Mouse (Mus musculus) forelimb bud, embryonic 11.5 days (tissue): ENCODE results near the gene Actr2.
A peak's percentile ranks its signal among the peaks of the same experiment; 100 is the strongest.
"Not testable (repeated sequence)": the region's sequence is repeated elsewhere in the genome, so short reads cannot be mapped to it uniquely, and the experiment has no call there.

Experiments used
- DNase-seq: peaks from one replicate; pipeline ENCODE4 v3.0.0-alpha.2; 2012; ENCODE audit warnings: low read depth, low spot score

Gene Actr2

DNA sequence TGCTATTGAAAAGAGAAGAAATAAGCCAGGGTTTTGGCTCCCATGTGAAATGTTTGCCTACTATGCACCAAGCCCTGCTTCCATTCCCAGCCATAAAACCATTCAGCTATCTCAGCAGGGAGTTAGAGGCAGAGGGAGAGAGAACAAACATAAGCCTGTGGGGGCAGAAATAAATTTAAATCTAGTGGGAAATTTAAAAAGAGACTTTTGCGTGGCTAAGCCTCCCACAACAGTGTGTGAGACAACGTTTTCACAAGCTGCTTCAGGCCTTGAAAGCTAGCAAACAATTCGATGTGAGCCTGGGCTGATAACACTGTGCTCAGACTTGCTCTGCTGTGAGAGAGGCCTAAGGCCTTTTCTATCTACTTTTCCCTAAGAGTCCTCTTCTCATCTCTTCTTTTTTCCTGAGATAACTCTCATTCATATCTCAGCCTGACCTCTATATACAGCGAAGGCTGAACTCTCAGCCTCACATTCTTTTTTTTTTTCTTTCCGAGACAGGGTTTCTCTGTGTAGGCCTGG lies 3.4 kb upstream of the Actr2 start:
- no peak for DNase-seq

- peak; percentile 66 for DNase-seq
Observed at GRCm38 (mm10) chr11:20112006-20112740, 540 bp downstream of the Actr2 start.

- DNase-seq = no peak
Observed at GRCm38 (mm10) chr11:20108151-20108550, 4.6 kb downstream of the Actr2 start.

- DNase-seq = no peak
Observed at GRCm38 (mm10) chr11:20107683-20108082, 5.0 kb downstream of the Actr2 start.

GRCm38 (mm10) chr11:20106946-20107345 lies 5.8 kb downstream of the Actr2 start:
- DNase-seq = no peak

DNA sequence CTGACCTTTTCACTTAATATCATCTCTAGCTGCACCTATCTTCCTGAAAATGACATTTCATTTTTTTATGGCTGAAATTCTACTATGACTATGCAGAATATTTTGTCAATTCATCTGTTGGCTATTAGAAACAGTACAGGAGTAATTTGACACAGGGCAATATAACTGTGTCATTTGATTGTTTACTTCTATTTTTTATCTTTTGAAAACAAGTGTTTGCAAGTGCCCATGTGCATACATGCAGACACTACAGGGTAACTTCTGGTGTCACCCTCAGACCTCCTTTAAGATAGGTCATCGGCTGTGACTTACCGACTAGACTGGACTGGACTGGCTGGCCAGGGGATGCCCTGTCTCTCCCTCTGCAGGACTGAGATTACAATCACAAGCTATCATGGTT lies 8.8 kb downstream of the Actr2 start:
- no peak for DNase-seq

DNA sequence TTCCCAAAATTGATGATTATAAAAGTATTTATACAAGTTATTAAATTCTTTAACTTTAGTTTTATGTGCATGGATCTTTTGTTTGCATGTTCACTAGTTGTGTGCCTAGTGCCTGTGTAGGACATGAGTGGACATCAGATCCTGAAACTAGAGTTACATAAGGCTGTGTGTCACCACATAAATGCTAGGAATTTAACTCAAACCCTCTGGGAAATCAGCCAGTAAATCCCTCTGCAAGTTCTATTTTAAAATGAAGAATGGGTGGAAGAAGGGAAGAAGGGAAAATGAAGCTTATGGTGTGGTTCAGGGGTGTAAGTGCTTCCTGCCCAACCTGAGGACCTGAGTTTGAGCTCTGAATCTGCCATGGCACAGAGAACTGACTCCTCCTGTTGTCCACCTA lies 26.4 kb downstream of the Actr2 start:
- no peak for DNase-seq

GRCm38 (mm10) chr11:20085635-20086034 lies 27.1 kb downstream of the Actr2 start:
- no peak for DNase-seq

DNA sequence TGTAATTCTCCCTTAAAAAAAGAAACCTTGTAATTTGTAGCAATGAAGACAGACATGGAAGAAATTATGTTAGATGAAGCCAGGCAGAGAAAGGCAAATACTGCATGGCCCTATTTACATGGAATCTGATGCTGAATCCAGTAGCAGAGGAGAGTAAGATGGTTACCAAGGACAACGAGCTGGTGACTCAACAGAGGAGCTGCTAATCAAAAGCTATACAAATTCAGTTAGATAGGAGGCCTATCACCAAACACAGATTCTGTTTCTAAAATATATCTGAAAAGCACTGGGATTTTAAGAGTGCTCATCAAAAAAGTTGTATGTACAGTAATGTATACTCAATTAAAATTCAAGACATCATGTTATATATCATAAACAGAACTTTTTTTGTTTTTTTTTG lies 37.3 kb downstream of the Actr2 start:
- no peak for DNase-seq

- no peak for DNase-seq
Observed at GRCm38 (mm10) chr11:20072826-20073225, 39.9 kb downstream of the Actr2 start.

- peak; percentile 40 for DNase-seq
Observed at GRCm38 (mm10) chr11:20072174-20072573, 40.5 kb downstream of the Actr2 start.

DNA sequence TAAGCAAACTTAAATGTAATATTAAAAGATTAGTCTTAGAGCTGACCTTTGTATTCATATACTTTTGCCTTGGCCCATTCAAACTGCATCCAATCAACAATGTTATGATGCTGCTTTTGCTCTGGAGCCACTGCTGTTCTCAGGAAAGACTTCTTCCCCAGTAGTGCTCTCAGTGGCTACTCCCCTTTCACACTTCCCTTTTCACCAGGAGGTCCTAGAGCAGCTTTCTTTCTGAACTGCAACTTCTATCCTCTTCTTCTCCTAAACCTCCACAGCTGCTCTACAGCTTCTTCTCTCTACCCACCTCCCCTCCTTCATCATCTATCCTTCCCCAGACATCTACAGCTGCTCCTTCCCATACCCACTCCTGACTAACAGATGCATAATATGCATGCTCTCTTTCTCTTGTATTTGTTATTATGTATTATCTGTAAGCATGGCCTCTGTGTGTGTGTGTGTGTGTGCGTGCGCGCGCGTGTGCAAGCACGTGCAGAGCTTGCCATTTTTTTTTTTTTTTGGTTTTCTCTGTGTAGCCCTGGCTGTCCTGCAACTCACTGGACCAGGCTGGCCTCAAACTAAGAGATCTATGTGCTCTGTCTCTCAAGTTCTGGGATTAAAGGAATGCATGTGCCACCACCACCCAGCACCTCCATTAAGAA lies 44.2 kb downstream of the Actr2 start:
- no peak for DNase-seq

DNA sequence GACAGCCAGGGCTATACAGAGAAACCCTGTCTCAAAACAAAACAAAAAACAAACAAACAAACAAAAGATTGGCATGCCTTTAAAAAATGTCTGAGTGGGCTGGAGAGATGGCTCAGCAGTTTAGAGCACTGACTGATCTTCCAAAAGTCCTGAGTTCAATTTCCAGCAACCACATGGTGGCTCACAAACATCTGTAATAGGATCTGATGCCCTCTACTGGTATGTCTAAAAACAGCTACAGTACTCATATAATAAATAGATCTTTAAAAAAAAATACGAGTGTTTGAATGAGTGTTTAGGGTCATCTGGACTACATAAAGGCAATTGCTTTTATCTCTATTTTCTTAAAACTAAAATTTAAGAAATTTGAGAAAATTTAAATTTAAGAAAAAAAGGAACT lies 45.2 kb downstream of the Actr2 start:
- DNase-seq = no peak

- no peak for DNase-seq
Observed at GRCm38 (mm10) chr11:20066106-20066505, 46.6 kb downstream of the Actr2 start.

- DNase-seq = no peak
Observed at GRCm38 (mm10) chr11:20064926-20065325, 47.8 kb downstream of the Actr2 start.

- not testable (repeated sequence) for DNase-seq
Observed at GRCm38 (mm10) chr11:20064086-20064485, 48.6 kb downstream of the Actr2 start.

DNA sequence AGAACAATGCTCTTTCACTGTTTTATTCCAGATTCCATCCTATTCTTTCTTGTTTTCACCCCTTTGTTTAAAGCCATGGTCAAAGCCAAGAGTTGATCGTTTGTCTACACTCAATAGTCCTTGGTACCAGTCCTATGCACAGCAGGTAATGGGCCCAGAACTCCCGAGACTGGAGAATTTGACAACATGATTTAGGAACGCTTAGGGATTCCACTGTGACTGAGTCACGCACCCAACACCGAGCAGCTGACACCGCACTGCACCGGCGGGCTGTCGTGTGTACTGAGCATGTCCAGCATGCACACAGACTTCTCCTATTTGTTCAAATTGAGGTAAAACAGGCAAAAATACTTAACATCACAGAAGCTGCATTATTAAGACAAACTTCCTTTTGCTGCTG lies 49.9 kb downstream of the Actr2 start:
- DNase-seq = not testable (repeated sequence)

DNA sequence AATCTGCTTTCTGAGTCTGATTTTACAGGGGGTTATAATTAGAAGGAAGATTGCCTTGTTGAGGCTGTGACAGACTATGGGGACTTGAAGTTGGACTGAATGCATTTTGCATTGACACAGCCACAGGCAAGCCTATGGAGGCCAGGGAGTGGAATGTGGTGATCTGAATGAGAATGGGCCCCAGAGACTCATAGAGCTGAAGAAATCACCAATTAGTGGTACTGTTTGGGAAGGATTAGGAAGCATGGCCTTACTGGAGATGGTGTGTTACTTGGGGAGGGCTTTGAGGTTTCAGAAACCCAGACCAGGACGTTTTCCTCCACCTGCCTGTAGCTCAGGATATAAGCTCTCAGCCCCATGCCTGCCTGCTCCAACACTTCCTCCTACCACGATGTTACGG lies 53.0 kb downstream of the Actr2 start:
- DNase-seq = no peak

DNA sequence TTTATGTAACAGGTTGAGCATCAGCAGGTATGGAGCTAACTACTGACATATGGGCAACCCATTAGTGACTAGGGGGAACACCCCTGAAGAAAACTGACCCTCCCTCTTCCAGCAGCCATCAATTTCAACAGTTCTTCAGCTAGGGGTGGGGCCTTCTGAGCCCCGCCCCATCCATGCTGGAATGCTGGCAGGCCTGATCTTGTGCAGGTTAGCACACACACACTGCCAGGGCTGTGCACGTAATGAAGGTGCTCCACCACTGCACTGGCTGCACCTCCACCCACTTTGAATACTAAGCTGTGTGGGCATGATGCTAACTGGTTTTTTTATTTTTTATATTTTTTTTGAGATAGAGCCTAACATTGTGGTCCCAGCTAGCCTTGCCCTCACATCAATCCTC lies 55.3 kb downstream of the Actr2 start:
- DNase-seq = no peak

DNA sequence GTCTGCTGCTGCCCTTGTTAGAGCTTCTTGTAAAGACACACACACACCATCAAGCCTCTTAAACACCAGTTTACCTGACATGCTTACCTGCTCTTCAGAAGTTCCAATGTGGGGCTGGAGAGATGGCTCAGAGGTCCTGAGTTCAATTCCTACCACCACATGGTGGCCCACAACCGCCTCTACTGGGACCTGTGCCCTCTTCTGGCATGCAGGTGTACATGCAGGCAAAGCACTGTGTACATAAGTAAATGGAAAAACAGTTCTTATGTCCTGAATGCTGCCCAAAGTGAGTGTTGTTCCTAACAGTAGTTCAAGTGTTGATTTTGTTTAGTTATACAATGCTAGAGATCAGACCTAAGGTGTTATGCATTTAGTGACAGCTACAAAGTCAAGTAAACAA lies 56.5 kb downstream of the Actr2 start:
- no peak for DNase-seq

DNA sequence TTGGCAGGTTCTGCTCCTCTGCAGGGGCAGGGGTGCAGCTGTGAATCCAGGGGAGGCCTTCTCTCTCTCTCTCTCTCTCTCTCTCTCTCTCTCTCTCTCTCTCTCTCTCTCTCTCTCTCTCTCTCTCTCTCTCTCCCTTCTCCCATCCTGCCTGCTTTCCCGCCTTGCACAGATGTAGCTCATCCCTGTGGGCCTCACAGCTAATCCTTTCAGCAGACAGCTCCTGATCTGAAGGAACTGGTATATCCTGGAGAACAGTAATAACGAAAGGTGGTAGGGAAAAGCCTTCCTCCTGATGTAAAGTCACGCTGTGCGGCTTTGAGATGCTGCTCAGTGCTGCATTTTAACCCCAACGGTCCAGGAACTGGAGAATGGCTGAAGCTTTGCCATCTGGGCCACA lies 58.1 kb downstream of the Actr2 start:
- DNase-seq = peak; percentile 21

DNA sequence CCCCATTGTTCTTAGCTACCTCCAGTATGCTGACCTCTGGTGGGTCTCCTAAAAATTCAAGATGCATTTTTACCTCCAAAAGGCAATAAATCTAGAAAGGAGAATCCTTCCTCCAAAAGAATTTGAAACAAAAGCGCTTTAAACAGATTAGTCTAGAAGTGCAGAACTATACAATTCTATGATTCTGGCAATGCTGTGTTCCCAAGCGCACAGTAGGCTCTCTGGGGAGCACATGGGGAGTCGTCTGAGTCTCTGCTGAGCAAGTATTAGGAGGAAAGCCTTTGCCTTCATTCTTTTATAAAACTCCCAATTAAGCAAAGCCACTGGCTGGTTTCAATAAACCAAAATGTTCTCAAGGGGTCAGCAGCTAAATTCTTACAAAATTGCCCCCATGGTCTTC lies 58.8 kb downstream of the Actr2 start:
- no peak for DNase-seq
